Mouse (Mus musculus) WW6 (cell line): ENCODE results near the gene Strip1.
A peak's percentile ranks its signal among the peaks of the same experiment; 100 is the strongest.

Source experiments
- DNase-seq: peaks from one replicate; pipeline ENCODE4 v3.0.0-alpha.2; 2013; ENCODE audit warnings: low read depth, low spot score

The Strip1 gene

GRCm38 (mm10) chr3:107628551-107628950 is 2.9 kb downstream of the Strip1 start:
- no peak for DNase-seq

GRCm38 (mm10) chr3:107627641-107628040 is 3.9 kb downstream of the Strip1 start:
- DNase-seq = no peak

GRCm38 (mm10) chr3:107626751-107627150 is 4.7 kb downstream of the Strip1 start:
- no peak for DNase-seq

- DNase-seq = no peak
Measured at GRCm38 (mm10) chr3:107625536-107625935, 6.0 kb downstream of the Strip1 start.

- DNase-seq = no peak
Measured at GRCm38 (mm10) chr3:107624424-107624823, 7.1 kb downstream of the Strip1 start.

- DNase-seq = no peak
Measured at GRCm38 (mm10) chr3:107622537-107622936, 9.0 kb downstream of the Strip1 start.

- no peak for DNase-seq
Measured at GRCm38 (mm10) chr3:107621286-107622075, 10.0 kb downstream of the Strip1 start.

- no peak for DNase-seq
Measured at GRCm38 (mm10) chr3:107619911-107620310, 11.6 kb downstream of the Strip1 start.

- no peak for DNase-seq
Measured at GRCm38 (mm10) chr3:107617800-107618199, 13.7 kb downstream of the Strip1 start.

- DNase-seq = no peak
Measured at GRCm38 (mm10) chr3:107612902-107613525, 18.5 kb downstream of the Strip1 start.

GRCm38 (mm10) chr3:107611394-107611793 is 20.1 kb downstream of the Strip1 start:
- DNase-seq = no peak

- no peak for DNase-seq
Measured at GRCm38 (mm10) chr3:107609376-107609775, 22.1 kb downstream of the Strip1 start.

- no peak for DNase-seq
Measured at GRCm38 (mm10) chr3:107608808-107609207, 22.7 kb downstream of the Strip1 start.

GRCm38 (mm10) chr3:107607221-107607620 is 24.3 kb downstream of the Strip1 start:
- no peak for DNase-seq

GRCm38 (mm10) chr3:107605304-107605703 is 26.2 kb downstream of the Strip1 start:
- peak; percentile 43 for DNase-seq

GRCm38 (mm10) chr3:107600127-107600526 is 31.4 kb downstream of the Strip1 start:
- no peak for DNase-seq

GRCm38 (mm10) chr3:107597586-107598389 is 33.7 kb downstream of the Strip1 start:
- DNase-seq = no peak

GRCm38 (mm10) chr3:107597134-107597533 is 34.4 kb downstream of the Strip1 start:
- no peak for DNase-seq

GRCm38 (mm10) chr3:107596559-107596958 is 34.9 kb downstream of the Strip1 start:
- no peak for DNase-seq

- no peak for DNase-seq
Measured at GRCm38 (mm10) chr3:107595938-107596461, 35.5 kb downstream of the Strip1 start.

GRCm38 (mm10) chr3:107595264-107595937 is 36.1 kb downstream of the Strip1 start:
- no peak for DNase-seq
